ENCODE assay signal across 7 mouse cellular contexts in genomic region chr12:32637400-32638100, GRCm38 (mm10).
DNase-seq lines count a peak whose midpoint lies in the region; ATAC-seq lines count a peak whose summit lies in the region.

No protein-coding gene starts in this region.

- peak; percentile 84 for ATAC-seq in midbrain, embryonic 11.5 days (ENCODE audit: low FRiP score)
- ATAC-seq in kidney, embryonic 15.5 days (replicated peaks; ENCODE audit: low FRiP score): no peak
- ATAC-seq in midbrain, embryonic 16.5 days: peak; percentile 88

- no peaks in the 10 kb centered on the region for H3K9me3 ChIP-seq in midbrain, embryonic 11.5 days (ENCODE audit: control insufficient read depth, low read length)
- H3K9me3 ChIP-seq in midbrain, embryonic 10.5 days (replicated peaks): no peaks in the 10 kb centered on the region
- H3K9me3 ChIP-seq in kidney, embryonic 15.5 days (replicated peaks): no peaks in the 10 kb centered on the region
- H3K9me3 ChIP-seq in midbrain, embryonic 16.5 days (replicated peaks; ENCODE audit: control insufficient read depth, low read length, poor library complexity, severe bottlenecking): no peaks in the 10 kb centered on the region

- H3K4me3 ChIP-seq in midbrain, embryonic 11.5 days (ENCODE audit: low read depth, low read length): no peak overlapping the region
- H3K4me3 ChIP-seq in midbrain, embryonic 10.5 days: no peak overlapping the region
- no peak overlapping the region for H3K4me3 ChIP-seq in kidney, embryonic 15.5 days (replicated peaks)
- no peak overlapping the region for H3K4me3 ChIP-seq in midbrain, embryonic 16.5 days (ENCODE audit: low read depth, low read length)

- H3K27ac ChIP-seq in midbrain, embryonic 11.5 days (ENCODE audit: low read depth, low read length): no peak overlapping the region
- H3K27ac ChIP-seq in midbrain, embryonic 10.5 days (replicated peaks): no peak overlapping the region; the same call in 1 of the 2 replicates
- no peak overlapping the region for H3K27ac ChIP-seq in kidney, embryonic 15.5 days
- H3K27ac ChIP-seq in midbrain, embryonic 16.5 days (ENCODE audit: low read length): no peak overlapping the region

- H3K4me2 ChIP-seq in midbrain, embryonic 11.5 days: no peak overlapping the region
- no peak overlapping the region for H3K4me2 ChIP-seq in kidney, embryonic 15.5 days
- H3K4me2 ChIP-seq in midbrain, embryonic 16.5 days (ENCODE audit: low read length): peak overlapping the region; percentile 23; the same call in 1 of the 2 replicates

- 2% methylated on average over 8 of the region's 8 CpGs for WGBS in midbrain, embryonic 11.5 days
- 7% methylated on average over 8 of the region's 8 CpGs for WGBS in midbrain, embryonic 10.5 days
- WGBS in kidney, embryonic 15.5 days: 5% methylated on average over 8 of the region's 8 CpGs
- WGBS in midbrain, embryonic 16.5 days: under 1% methylated on average over 8 of the region's 8 CpGs

- DNase-seq in midbrain, embryonic 11.5 days (ENCODE audit: low spot score, missing footprints): peak; percentile 92
- DNase-seq in midbrain, embryonic 10.5 days (ENCODE audit: low spot score): no peak
- peak; percentile 58 for DNase-seq in ZHBTc4 (ENCODE audit: low read depth, low spot score)
- peak; percentile 73 for DNase-seq in embryo, embryonic 9.5 days (ENCODE audit: extremely low spot score)
- no peak for DNase-seq in spleen, postnatal 4 days (ENCODE audit: low spot score in 2 of 2)

- H3K9ac ChIP-seq in midbrain, embryonic 11.5 days (ENCODE audit: low read length): no peak overlapping the region
- H3K9ac ChIP-seq in kidney, embryonic 15.5 days: peak overlapping the region; percentile 7; the same call in 1 of the 2 replicates
- H3K9ac ChIP-seq in midbrain, embryonic 16.5 days (ENCODE audit: low read depth, low read length): no peak overlapping the region

- no peaks in the 10 kb centered on the region for H3K4me1 ChIP-seq in midbrain, embryonic 11.5 days (ENCODE audit: control insufficient read depth, insufficient read depth, low read length)
- H3K4me1 ChIP-seq in midbrain, embryonic 10.5 days: peaks cover 4% of the 10 kb centered on the region; the same call in 1 of the 2 replicates
- H3K4me1 ChIP-seq in kidney, embryonic 15.5 days: 0 out of 2 replicates have a peak, but pooled peaks cover 3% of the 10 kb centered on the region
- no peaks in the 10 kb centered on the region for H3K4me1 ChIP-seq in midbrain, embryonic 16.5 days (ENCODE audit: control insufficient read depth, insufficient read depth, low read length)

- H3K27me3 ChIP-seq in midbrain, embryonic 11.5 days (ENCODE audit: control insufficient read depth, insufficient read depth, low read length): no peaks in the 10 kb centered on the region
- no peaks in the 10 kb centered on the region; the same call in 1 of the 2 replicates for H3K27me3 ChIP-seq in midbrain, embryonic 10.5 days (ENCODE audit: low read depth, poor library complexity, severe bottlenecking)
- no peaks in the 10 kb centered on the region for H3K27me3 ChIP-seq in kidney, embryonic 15.5 days
- H3K27me3 ChIP-seq in midbrain, embryonic 16.5 days (ENCODE audit: control insufficient read depth, insufficient read depth, low read depth, low read length): no peaks in the 10 kb centered on the region

- H3K36me3 ChIP-seq in midbrain, embryonic 11.5 days (ENCODE audit: control insufficient read depth, insufficient read depth, low read length): no peaks in the 10 kb centered on the region
- H3K36me3 ChIP-seq in midbrain, embryonic 10.5 days: no peaks in the 10 kb centered on the region
- H3K36me3 ChIP-seq in kidney, embryonic 15.5 days: no peaks in the 10 kb centered on the region
- no peaks in the 10 kb centered on the region for H3K36me3 ChIP-seq in midbrain, embryonic 16.5 days (ENCODE audit: control insufficient read depth, insufficient read depth, low read length)

Comparison
In these comparisons a context has a peak if more than half of its experiments do, and no peak if none do; other contexts are left out.
1. DNase-seq: peak in midbrain, embryonic 11.5 days (single experiment), ZHBTc4 (single experiment) and embryo, embryonic 9.5 days (single experiment); none in midbrain, embryonic 10.5 days (single experiment) and spleen, postnatal 4 days (0 of 2).